Mouse (Mus musculus) kidney, postnatal 0 days (tissue): ENCODE measurements around the gene Gemin6. TPM values are rescaled to one million over a fixed set of nuclear protein-coding genes. Genes with fewer than 3 reads are reported as not detected.

Source experiments
- ATAC-seq: fragments of 200-750 bp; cut with Nextera tagmentation; replicated peaks from 2 replicates; pipeline ENCODE4 v1.8.0; 2017; ENCODE audit warnings: low read depth, moderate number of reproducible peaks, moderate TSS enrichment, moderate library complexity; ENCODE audit not compliant: low FRiP score
- DNase-seq: peaks from one replicate; pipeline ENCODE4 v3.0.0-alpha.2; 2016; ENCODE audit warnings: low spot score
- H3K27ac ChIP-seq: fragments of 300-500 bp; sonication (generic); 2 replicates; pipeline ENCODE4 v1.5.1; 2014; ENCODE audit warnings: mild to moderate bottlenecking
- H3K27me3 ChIP-seq: fragments of 300-500 bp; sonication (generic); 2 replicates; pipeline ENCODE4 v1.6.1; 2014; ENCODE audit warnings: low read length, mixed read lengths; ENCODE audit not compliant: insufficient read depth
- H3K36me3 ChIP-seq: fragments of 300-500 bp; sonication (generic); 2 replicates; pipeline ENCODE4 v1.6.1; 2014; ENCODE audit warnings: low read length, mixed read lengths; ENCODE audit not compliant: insufficient read depth
- H3K4me1 ChIP-seq: fragments of 300-500 bp; sonication (generic); replicated peaks from 2 replicates; pipeline ENCODE4 v1.6.1; 2014; ENCODE audit warnings: antibody characterized with exemption, low read length, mixed read lengths; ENCODE audit not compliant: insufficient read depth
- H3K4me2 ChIP-seq: fragments of 300-500 bp; sonication (generic); 2 replicates; pipeline ENCODE4 v1.6.1; 2014; ENCODE audit warnings: mild to moderate bottlenecking, low read length, moderate library complexity, mixed read lengths
- H3K4me3 ChIP-seq: fragments of 300-500 bp; sonication (generic); replicated peaks from 2 replicates; pipeline ENCODE4 v1.5.1; 2014; ENCODE audit warnings: low read depth, low read length
- H3K9ac ChIP-seq: fragments of 300-500 bp; sonication (generic); 2 replicates; pipeline ENCODE4 v1.6.1; 2014; ENCODE audit warnings: low read depth, low read length
- H3K9me3 ChIP-seq: fragments of 300-500 bp; sonication (generic); replicated peaks from 2 replicates; pipeline ENCODE4 v1.6.1; 2016; ENCODE audit warnings: low read length, inconsistent platforms, mixed read lengths
- CTCF ChIP-seq: IDR thresholded peaks from 2 replicates; pipeline ENCODE4 v1.5.1; 2016; ENCODE audit warnings: antibody characterized with exemption, low read depth, mild to moderate bottlenecking, moderate library complexity
- WGBS: fragments of 180-500 bp; shearing (Covaris S2); extraction: QIAGEN DNeasy Blood & Tissue Kit; methylation state at CpG from one replicate; pipeline ENCODE4 v1.1.7; 2014; 5-methylcytosine and 5-hydroxymethylcytosine counted together
- polyA plus RNA-seq: library from polyadenylated mRNA; unstranded; fragments of >200 nt; fragmentation: Nextera tagmentation; extraction: Ambion mirVana; gene quantifications from 2 replicates; pipeline ENCODE4 v1.2.1, GENCODE M21; 2015

The Gemin6 gene
- polyA plus RNA-seq, 1 experiment from 2014 or later = 29.7 TPM

DNA sequence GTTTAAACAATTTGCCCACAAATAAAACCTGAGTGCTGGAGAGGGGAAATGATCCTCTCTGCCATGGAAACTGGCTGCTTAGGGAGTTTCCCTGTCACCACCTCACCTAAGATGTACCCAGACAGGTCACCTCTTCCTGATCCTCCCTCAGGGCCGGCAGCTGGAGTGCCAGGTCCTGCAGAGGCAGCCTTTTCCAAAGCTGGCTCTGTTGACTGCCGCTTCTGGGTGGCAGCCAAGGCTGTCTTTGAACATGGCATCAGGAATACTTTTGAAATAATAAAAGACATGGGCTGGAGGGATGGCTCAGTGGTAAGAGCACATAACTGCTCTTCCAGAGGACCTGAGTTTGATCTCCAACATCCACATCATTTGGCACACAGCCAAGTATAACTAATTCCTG, 5.2 kb downstream of the Gemin6 start:
- DNase-seq (no peak), ATAC-seq (no peak)
- H3K4me1 ChIP-seq = no peaks in the 10 kb centered on the region
- H3K36me3 ChIP-seq = no peaks in the 10 kb centered on the region
- TF ChIP-seq CTCF = no peak
- no peak overlapping the region for H3K9ac ChIP-seq
- H3K27me3 ChIP-seq = no peaks in the 10 kb centered on the region
- no peak overlapping the region for H3K4me2 ChIP-seq
- no peaks in the 10 kb centered on the region for H3K9me3 ChIP-seq
- 74% methylated on average over 2 of the region's 2 CpGs for WGBS
- H3K27ac ChIP-seq = no peak overlapping the region
- no peak overlapping the region for H3K4me3 ChIP-seq

DNA sequence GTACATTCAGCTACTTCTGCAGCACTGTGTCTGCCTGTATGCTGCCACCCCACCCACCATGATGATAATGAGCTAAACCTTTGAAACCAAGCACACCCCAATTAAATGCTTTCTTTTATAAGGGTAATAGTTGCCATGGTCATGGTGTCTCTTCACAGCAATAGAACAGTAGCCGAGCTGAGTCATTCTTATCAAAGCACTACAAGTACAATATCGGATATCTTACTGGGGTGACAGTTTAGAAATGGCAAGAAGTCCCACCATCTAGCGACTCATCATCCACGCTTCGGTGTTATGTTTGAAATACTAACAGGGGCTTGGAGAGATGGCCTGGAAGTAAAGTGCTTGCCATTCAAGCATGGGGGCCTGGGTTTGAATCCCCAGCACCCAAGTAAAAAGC, 9.6 kb downstream of the Gemin6 start:
- DNase-seq = no peak
- Histone ChIP-seq H3K9me3 (no peaks in the 10 kb centered on the region), H3K27ac (no peak overlapping the region), H3K27me3 (no peaks in the 10 kb centered on the region), H3K36me3 (0 out of 2 replicates have a peak, but pooled peaks cover 4% of the 10 kb centered on the region), H3K9ac (no peak overlapping the region), H3K4me2 (no peak overlapping the region), H3K4me3 (no peak overlapping the region), H3K4me1 (no peaks in the 10 kb centered on the region)
- ATAC-seq = no peak
- 93% methylated on average over 5 of the region's 5 CpGs for WGBS
- TF ChIP-seq CTCF = no peak

DNA sequence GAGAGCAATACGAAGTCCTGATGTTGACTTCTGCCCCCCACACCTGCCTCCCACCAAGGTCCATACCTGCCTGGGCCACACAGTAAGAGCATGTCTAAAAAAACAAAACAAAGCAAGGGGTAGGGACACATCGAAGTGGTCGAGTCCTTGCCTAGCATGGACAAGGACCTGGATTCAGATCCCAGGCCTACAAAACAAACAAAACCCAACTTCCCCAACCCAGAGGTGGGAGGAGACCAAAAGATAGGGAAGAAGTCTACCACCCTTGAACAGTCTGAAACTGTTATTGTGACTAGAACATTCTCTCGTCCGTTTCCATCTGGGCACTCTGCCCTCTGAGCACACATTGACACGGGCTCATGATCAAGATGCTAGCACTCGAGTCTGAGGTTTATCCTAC, 10.1 kb downstream of the Gemin6 start:
- ATAC-seq = no peak
- Histone ChIP-seq H3K9me3 (no peaks in the 10 kb centered on the region), H3K4me1 (no peaks in the 10 kb centered on the region), H3K36me3 (peaks cover 8% of the 10 kb centered on the region; the same call in 1 of the 2 replicates), H3K4me2 (no peak overlapping the region), H3K27ac (no peak overlapping the region), H3K27me3 (no peaks in the 10 kb centered on the region), H3K9ac (no peak overlapping the region), H3K4me3 (no peak overlapping the region)
- no peak for DNase-seq
- no peak for TF ChIP-seq CTCF
- 60% methylated on average over 7 of the region's 7 CpGs for WGBS

DNA sequence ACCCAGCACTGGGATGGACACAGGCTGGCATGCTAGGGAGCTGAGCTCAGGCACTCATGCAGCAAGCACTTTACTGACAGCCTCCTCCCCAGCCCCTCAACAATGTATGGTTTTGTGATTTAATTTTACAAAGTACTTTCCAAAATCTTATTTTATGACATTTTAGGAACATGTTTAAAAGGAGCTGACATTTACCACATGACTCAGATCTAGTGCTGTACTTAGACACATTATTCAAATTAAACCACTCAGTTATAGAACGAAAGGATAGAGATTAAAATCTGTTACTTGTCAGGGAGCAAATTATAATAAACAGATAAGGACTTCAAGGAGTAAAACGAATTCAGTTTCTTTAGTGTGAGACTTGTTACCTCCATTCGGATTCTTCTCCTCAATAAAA, 11.2 kb downstream of the Gemin6 start:
- H3K9ac ChIP-seq = no peak overlapping the region
- H3K36me3 ChIP-seq = peaks cover 17% of the 10 kb centered on the region
- H3K4me1 ChIP-seq = no peaks in the 10 kb centered on the region
- H3K4me2 ChIP-seq = no peak overlapping the region
- ATAC-seq (no peak), DNase-seq (no peak)
- H3K4me3 ChIP-seq = no peak overlapping the region
- no peak overlapping the region for H3K27ac ChIP-seq
- H3K27me3 ChIP-seq = no peaks in the 10 kb centered on the region
- WGBS = 66% methylated on average over 3 of the region's 3 CpGs
- H3K9me3 ChIP-seq = no peaks in the 10 kb centered on the region
- TF ChIP-seq CTCF = no peak

DNA sequence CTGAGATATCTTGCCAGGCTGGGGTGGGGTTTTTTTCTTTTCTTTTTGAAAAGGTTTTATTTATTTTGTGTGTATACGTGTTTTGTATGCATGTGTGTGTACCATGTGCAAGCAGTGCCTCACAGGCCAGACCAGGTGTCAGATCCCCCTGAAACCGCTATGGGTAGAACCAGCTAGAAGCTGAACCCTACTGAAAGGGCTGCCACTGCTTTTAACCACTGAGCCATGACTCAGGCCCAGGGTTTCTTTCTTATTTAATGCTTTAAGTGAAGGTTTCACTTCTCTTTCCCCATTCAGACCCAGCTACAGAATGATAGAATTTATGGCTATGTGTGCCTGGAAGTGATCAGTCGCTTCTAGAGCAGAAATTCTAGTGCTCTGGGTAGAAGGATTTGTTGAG, 12.6 kb downstream of the Gemin6 start:
- Histone ChIP-seq H3K36me3 (peaks cover 25% of the 10 kb centered on the region), H3K9ac (no peak overlapping the region), H3K9me3 (no peaks in the 10 kb centered on the region), H3K4me3 (no peak overlapping the region), H3K27ac (no peak overlapping the region), H3K4me1 (no peaks in the 10 kb centered on the region), H3K4me2 (no peak overlapping the region), H3K27me3 (no peaks in the 10 kb centered on the region)
- ATAC-seq (no peak), DNase-seq (no peak)
- no peak for TF ChIP-seq CTCF
- 89% methylated on average over 3 of the region's 3 CpGs for WGBS

DNA sequence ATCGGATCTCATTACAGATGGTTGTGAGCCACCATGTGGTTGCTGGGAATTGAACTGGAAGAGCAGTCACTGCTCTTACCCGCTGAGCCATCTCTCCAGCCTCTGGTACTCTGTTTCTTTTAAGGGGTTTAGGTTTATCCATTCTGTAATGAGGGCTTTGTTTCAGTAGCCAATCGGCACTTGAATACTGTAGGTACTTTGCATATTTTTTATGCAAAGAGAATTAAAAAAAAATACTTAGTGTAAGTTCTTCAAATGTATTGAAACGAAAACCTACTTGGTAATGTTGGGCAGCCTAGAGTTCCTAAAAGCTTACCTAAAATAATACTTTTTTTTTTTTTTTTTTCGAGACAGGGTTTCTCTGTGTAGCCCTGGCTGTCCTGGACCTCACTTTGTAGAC, 13.2 kb downstream of the Gemin6 start:
- Histone ChIP-seq H3K4me3 (no peak overlapping the region), H3K36me3 (peaks cover 30% of the 10 kb centered on the region), H3K4me1 (no peaks in the 10 kb centered on the region), H3K4me2 (no peak overlapping the region), H3K27ac (no peak overlapping the region), H3K9me3 (no peaks in the 10 kb centered on the region), H3K27me3 (no peaks in the 10 kb centered on the region), H3K9ac (no peak overlapping the region)
- TF ChIP-seq CTCF = no peak
- WGBS = 83% methylated on average over 5 of the region's 5 CpGs
- DNase-seq (no peak), ATAC-seq (no peak)

DNA sequence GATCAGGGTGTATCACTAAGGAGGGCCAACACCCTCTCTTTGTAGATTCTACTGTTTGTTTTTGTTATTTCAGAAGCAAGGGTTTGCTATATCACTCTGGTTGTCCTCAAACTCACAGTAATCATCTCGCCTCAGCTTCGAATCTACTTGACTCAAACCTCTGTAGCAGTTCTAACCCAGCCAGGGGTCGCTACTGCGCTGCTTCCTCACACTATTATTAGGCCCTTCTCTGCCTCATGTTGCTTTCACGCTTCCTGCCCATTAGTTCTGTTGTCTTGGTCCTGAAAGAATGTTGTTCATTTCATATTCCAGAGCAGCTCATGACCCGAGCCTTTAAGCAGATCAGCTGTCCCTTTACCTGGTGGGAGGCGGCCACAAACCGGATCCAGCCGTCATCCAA, 17.4 kb downstream of the Gemin6 start:
- no peak overlapping the region for H3K4me2 ChIP-seq
- H3K9ac ChIP-seq = no peak overlapping the region
- no peak overlapping the region for H3K4me3 ChIP-seq
- TF ChIP-seq CTCF = no peak
- DNase-seq (no peak), ATAC-seq (no peak)
- WGBS = 87% methylated on average over 9 of the region's 9 CpGs
- H3K27me3 ChIP-seq = no peaks in the 10 kb centered on the region
- no peak overlapping the region for H3K27ac ChIP-seq
- H3K9me3 ChIP-seq = no peaks in the 10 kb centered on the region
- no peaks in the 10 kb centered on the region for H3K4me1 ChIP-seq
- peaks cover 63% of the 10 kb centered on the region for H3K36me3 ChIP-seq
